In genomic region chr11:4087267-4087666, GRCm38 (mm10) we compare ENCODE assay signal across 12 mouse cellular contexts. TPM values are rescaled to one million over a fixed set of nuclear protein-coding genes. Genes with fewer than 3 reads are reported as not detected.
DNase-seq lines count a peak whose midpoint lies in the region.
"Had no signal": no experiment of that assay in that cellular context is flagged by ENCODE, and none has a peak within 500 bp of the region (broad histone marks: within the 10 kb centered on the region; RNA-seq: fewer than 3 reads in every experiment).

No protein-coding gene starts in this region.

- peak; percentile 61 to 80 for DNase-seq in left cerebral cortex, adult 9 months (ENCODE audit: low spot score in 2 of 2)
- no peak for DNase-seq in left cerebral cortex, postnatal 36 days (ENCODE audit: low spot score in 2 of 2)
- peak; percentile 33 to 46 for DNase-seq in right cerebral cortex, adult 2 months (ENCODE audit: low spot score in 2 of 2)
- no peak for DNase-seq in right cerebral cortex, postnatal 4 days
- DNase-seq in layer of hippocampus, postnatal 10 days (ENCODE audit: low spot score in 2 of 2), result peak; percentile 26
- no peak for DNase-seq in cerebellum, adult 9-11 months
- DNase-seq in cerebellum, postnatal 14 days, result no peak
- DNase-seq: heart, adult 2 months; liver, embryonic 13.5 days had no signal

- intact Hi-C loops in left cerebral cortex, postnatal 36 days (cut with DNase I), result loop anchor here (5.0 kb wide), 1 partner anchor 35 kb away; the partner anchor contains the start of gene Sec14l2

RNA-seq across cellular contexts. Expression of gene Mtfp1, which starts 8.0 kb away (rescaled TPM):
- 10 to 100 TPM; 90.9 to 94.5 TPM for total RNA-seq in left cerebral cortex, postnatal 36 days (2021)
- 10 to 100 TPM; 62.5 to 66.0 TPM for total RNA-seq in layer of hippocampus, postnatal 10 days (2021)

RNA-seq across cellular contexts. Expression of gene Sec14l3, which starts 22.6 kb away (rescaled TPM):
- total RNA-seq in left cerebral cortex, postnatal 36 days (2021), result 1 to 10 TPM in 1 of 2 experiments, under 1 TPM in 1; 0.52 to 1.5 TPM
- 1 to 10 TPM; 3.7 to 4.5 TPM for total RNA-seq in layer of hippocampus, postnatal 10 days (2021)
- total RNA-seq: adrenal gland, adult 18-20 months; gastrocnemius, adult 8-10 months; heart, adult 2 months; hematopoietic stem cell, adult 5-6 weeks had no signal

RNA-seq across cellular contexts. Expression of gene Sec14l2, which starts 35.9 kb away (rescaled TPM):
- total RNA-seq in left cerebral cortex, postnatal 36 days (2021), result 10 to 100 TPM; 35.0 to 35.4 TPM
- total RNA-seq in layer of hippocampus, postnatal 10 days (2021), result 10 to 100 TPM; 24.3 to 26.8 TPM

RNA-seq across cellular contexts. Expression of gene Rnf215, which starts 47.7 kb away (rescaled TPM):
- 10 to 100 TPM; 28.8 to 35.9 TPM for total RNA-seq in left cerebral cortex, postnatal 36 days (2021)
- total RNA-seq in layer of hippocampus, postnatal 10 days (2021), result 10 to 100 TPM; 47.7 to 49.4 TPM

RNA-seq across cellular contexts. Expression of gene Sec14l4, which starts 56.0 kb away (rescaled TPM):
- not detected for total RNA-seq in left cerebral cortex, postnatal 36 days (2021)
- total RNA-seq in layer of hippocampus, postnatal 10 days (2021), result 1 to 10 TPM in 1 of 2 experiments, under 1 TPM in 1; 0.38 to 1.1 TPM
- total RNA-seq: gastrocnemius, adult 8-10 months; hematopoietic stem cell, adult 5-6 weeks had no signal

Comparison
In these comparisons a context has a peak if more than half of its experiments do, and no peak if none do; other contexts are left out.
1. DNase-seq: peak in left cerebral cortex, adult 9 months (2 of 2), right cerebral cortex, adult 2 months (2 of 2) and layer of hippocampus, postnatal 10 days (2 of 2); none in left cerebral cortex, postnatal 36 days (0 of 2), right cerebral cortex, postnatal 4 days (single experiment), cerebellum, adult 9-11 months (single experiment) and cerebellum, postnatal 14 days (0 of 2).